Mouse (Mus musculus): Measurements from ENCODE around the gene Slc23a3.

Slc23a3 gene

GRCm38 (mm10) chr1:75133421-75134207 is at the start of gene Slc23a3:
TSS of gene Slc23a3 (minus strand) at chr1:75133890.
- no peak for DNase-seq (ENCODE audit: low spot score)

GRCm38 (mm10) chr1:75182160-75182559 is 48.5 kb upstream of the Slc23a3 start:
- no peak for DNase-seq (ENCODE audit: low spot score)

- DNase-seq (ENCODE audit: low spot score) = no peak
Measured at GRCm38 (mm10) chr1:75181377-75181870, 47.7 kb upstream of the Slc23a3 start.

- DNase-seq (ENCODE audit: low spot score) = no peak
Measured at GRCm38 (mm10) chr1:75180741-75181140, 47.1 kb upstream of the Slc23a3 start.

GRCm38 (mm10) chr1:75180105-75180590 is 46.5 kb upstream of the Slc23a3 start, which contains the start of gene Abcb6:
TSS of gene Abcb6 (minus strand) at chr1:75180392.
- DNase-seq (ENCODE audit: low spot score) = peak; percentile 45

GRCm38 (mm10) chr1:75179334-75180104 is 45.8 kb upstream of the Slc23a3 start:
- DNase-seq (ENCODE audit: low spot score) = no peak

- peak; percentile 93 for DNase-seq (ENCODE audit: low spot score)
Measured at GRCm38 (mm10) chr1:75168472-75169464, 35.1 kb upstream of the Slc23a3 start, which contains the start of gene Zfand2b. TSS of gene Zfand2b (plus strand) at chr1:75168646.

- DNase-seq (ENCODE audit: low spot score) = no peak
Measured at GRCm38 (mm10) chr1:75168093-75168471, 34.4 kb upstream of the Slc23a3 start.

GRCm38 (mm10) chr1:75160256-75160617 is 26.5 kb upstream of the Slc23a3 start:
- no peak for DNase-seq (ENCODE audit: low spot score)

- DNase-seq (ENCODE audit: low spot score) = no peak
Measured at GRCm38 (mm10) chr1:75159540-75160255, 26.0 kb upstream of the Slc23a3 start.

GRCm38 (mm10) chr1:75158990-75159389 is 25.3 kb upstream of the Slc23a3 start:
- DNase-seq (ENCODE audit: low spot score) = no peak

GRCm38 (mm10) chr1:75155837-75156236 is 22.1 kb upstream of the Slc23a3 start:
- no peak for DNase-seq (ENCODE audit: low spot score)

- no peak for DNase-seq (ENCODE audit: low spot score)
Measured at GRCm38 (mm10) chr1:75148727-75149126, 15.0 kb upstream of the Slc23a3 start.

GRCm38 (mm10) chr1:75147411-75148135 is 13.9 kb upstream of the Slc23a3 start:
- no peak for DNase-seq (ENCODE audit: low spot score)

- no peak for DNase-seq (ENCODE audit: low spot score)
Measured at GRCm38 (mm10) chr1:75145589-75145988, 11.9 kb upstream of the Slc23a3 start.

- peak; percentile 91 for DNase-seq (ENCODE audit: low spot score)
Measured at GRCm38 (mm10) chr1:75142301-75143261, 8.9 kb upstream of the Slc23a3 start, which contains the start of the genes Cnppd1 and Retreg2. TSS of gene Cnppd1 (minus strand) at chr1:75142711. TSS of gene Retreg2 (plus strand) at chr1:75142778.

GRCm38 (mm10) chr1:75141486-75142190 is 7.9 kb upstream of the Slc23a3 start:
- DNase-seq (ENCODE audit: low spot score) = no peak

GRCm38 (mm10) chr1:75140601-75141190 is 7.0 kb upstream of the Slc23a3 start:
- no peak for DNase-seq (ENCODE audit: low spot score)
